Comparison of ENCODE assay signal across 17 mouse cellular contexts in the genomic region with DNA sequence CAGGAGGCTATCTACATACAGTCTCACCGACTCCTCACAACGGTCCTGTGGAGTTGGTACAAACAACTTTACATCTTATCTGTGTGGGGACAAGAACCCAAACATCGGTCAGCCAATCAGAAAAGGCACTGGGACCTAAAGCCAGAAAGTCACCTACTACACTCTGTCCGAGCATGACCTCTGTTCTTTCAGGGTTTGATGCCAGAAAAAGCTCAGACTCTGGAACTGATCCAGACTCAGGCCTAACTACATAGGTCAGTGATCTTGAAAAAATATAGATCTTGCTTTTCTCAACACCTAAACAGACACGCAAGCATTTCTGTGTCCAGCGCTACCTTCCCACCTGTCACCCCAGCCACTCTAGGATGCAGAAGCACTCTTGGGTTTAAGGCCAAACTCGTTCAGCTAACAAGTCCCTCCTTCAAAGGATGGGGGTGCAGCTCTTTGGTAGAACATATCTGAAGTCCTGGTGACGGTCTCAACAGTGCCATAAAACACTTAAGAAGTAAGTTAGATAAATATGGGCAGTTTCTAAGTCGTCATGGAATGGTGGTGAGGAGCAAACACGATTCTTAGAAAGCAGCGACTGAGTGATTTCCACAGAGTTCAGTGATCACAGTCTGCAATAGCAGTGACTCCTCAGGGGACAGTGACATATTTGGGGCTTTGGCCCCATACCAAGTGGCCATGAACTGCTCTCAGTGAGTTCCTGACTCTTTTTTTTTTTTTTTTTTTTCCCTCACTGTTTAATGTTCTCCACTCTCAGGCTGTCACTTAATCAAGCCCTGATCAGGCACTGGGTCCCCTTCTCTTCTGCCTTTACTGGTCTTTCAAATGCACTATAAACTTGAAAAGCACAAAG.
A peak's percentile ranks its signal among the peaks of the same experiment; 100 is the strongest.
DNase-seq lines count a peak whose midpoint lies in the region; ATAC-seq and TF ChIP-seq lines count a peak whose summit lies in the region.
"Had no signal": no experiment of that assay in that cellular context is flagged by ENCODE, and none has a peak within 500 bp of the region (broad histone marks: within the 10 kb centered on the region; RNA-seq: fewer than 3 reads in every experiment).

No protein-coding gene starts in this region.

- no peak for TF ChIP-seq EP300 in liver, postnatal 0 days (IDR thresholded peaks at IDR 0.05; ENCODE audit: low read depth)

- no peaks in the 10 kb centered on the region for H3K9me3 ChIP-seq in liver, embryonic 16.5 days (replicated peaks; ENCODE audit: control insufficient read depth, low read length)
- H3K9me3 ChIP-seq in liver, postnatal 0 days (ENCODE audit: low read length): no peaks in the 10 kb centered on the region

- H3K9ac ChIP-seq in liver, embryonic 16.5 days (ENCODE audit: low read depth, low read length): no peak overlapping the region
- H3K9ac ChIP-seq in liver, postnatal 0 days (replicated peaks): no peak overlapping the region

- no peak overlapping the region for H3K27ac ChIP-seq in liver, embryonic 16.5 days (ENCODE audit: low read length)
- H3K27ac ChIP-seq in liver, postnatal 0 days (ENCODE audit: low read depth): peak overlapping the region; percentile 63; the same call in 1 of the 2 replicates
- H3K27ac ChIP-seq: heart, adult 2 months; left cerebral cortex, adult 2 months; stomach, postnatal 0 days had no signal

- H3K27me3 ChIP-seq in liver, embryonic 16.5 days (ENCODE audit: control insufficient read depth, insufficient read depth, low read depth, low read length): no peaks in the 10 kb centered on the region
- no peaks in the 10 kb centered on the region for H3K27me3 ChIP-seq in liver, postnatal 0 days (ENCODE audit: insufficient read depth, low read length)

- no peaks in the 10 kb centered on the region; the same call in 1 of the 2 replicates for H3K4me1 ChIP-seq in liver, embryonic 16.5 days (ENCODE audit: control insufficient read depth, low read depth, low read length)
- peaks cover 10% of the 10 kb centered on the region for H3K4me1 ChIP-seq in liver, postnatal 0 days (ENCODE audit: insufficient read depth)

- DNase-seq in heart, adult 8-10 months (ENCODE audit: low spot score): peak; percentile 27
- no peak for DNase-seq in heart, postnatal 36 days
- no peak for DNase-seq in liver
- peak; percentile 80 for DNase-seq in adrenal gland, postnatal 14 days
- peak; percentile 50 for DNase-seq in liver, postnatal 0 days
- DNase-seq in left cerebral cortex, postnatal 10 days (ENCODE audit: extremely low spot score in 1 of 2, low spot score in 2 of 2): no peak
- DNase-seq: B cell, adult 2 months; cerebellum, adult 11 months; cerebellum, postnatal 25 days; heart, adult 2 months; thymus, postnatal 36 days had no signal

- 50% methylated on average over 11 of the region's 11 CpGs for WGBS in liver, embryonic 16.5 days (ENCODE audit: insufficient replicate concordance)
- WGBS in liver, postnatal 0 days (ENCODE audit: insufficient replicate concordance): 52% methylated on average over 11 of the region's 11 CpGs

- TF ChIP-seq CTCF in liver, postnatal 0 days (IDR thresholded peaks at IDR 0.05; ENCODE audit: low read depth): no peak

- H3K4me2 ChIP-seq in liver, embryonic 16.5 days (ENCODE audit: low read depth, low read length): no peak overlapping the region
- peak overlapping the region; percentile 42 for H3K4me2 ChIP-seq in liver, postnatal 0 days (ENCODE audit: low read depth, low read length)

- H3K4me3 ChIP-seq in liver, embryonic 16.5 days (ENCODE audit: low read depth, low read length): no peak overlapping the region
- H3K4me3 ChIP-seq in liver, postnatal 0 days (ENCODE audit: low read depth, low read length): no peak overlapping the region
- H3K4me3 ChIP-seq: heart, adult 2 months; left cerebral cortex, adult 2 months had no signal

- intact Hi-C loops in heart, postnatal 36 days (cut with DNase I): no loop called here
- intact Hi-C loops in left cerebral cortex, postnatal 10 days (cut with DNase I): no loop called here

- peak; percentile 76 for ATAC-seq in liver, embryonic 16.5 days (ENCODE audit: low read depth)
- ATAC-seq in liver, postnatal 0 days: peak; percentile 92
- ATAC-seq: forebrain, embryonic 16.5 days; inflammation-experienced regulatory T-cells, adult 6 months; midbrain, embryonic 16.5 days had no signal

- no peaks in the 10 kb centered on the region for H3K36me3 ChIP-seq in liver, embryonic 16.5 days (ENCODE audit: control insufficient read depth, insufficient read depth)
- no peaks in the 10 kb centered on the region for H3K36me3 ChIP-seq in liver, postnatal 0 days (replicated peaks; ENCODE audit: insufficient read depth, low read length)

Comparison
In these comparisons a context has a peak if more than half of its experiments do, and no peak if none do; other contexts are left out.
1. DNase-seq: peak in heart, adult 8-10 months (single experiment), adrenal gland, postnatal 14 days (single experiment) and liver, postnatal 0 days (single experiment); none in heart, postnatal 36 days (0 of 2), liver (single experiment) and left cerebral cortex, postnatal 10 days (0 of 2).